Mouse (Mus musculus) cerebellum, postnatal 4 days (tissue): ENCODE measurements around the gene Hoxc9.

Source experiments
- DNase-seq, 2 experiments: peaks; one replicate each; pipeline ENCODE4 v3.0.0; 2022; ENCODE audit warnings: low spot score in 2 of 2, mixed read lengths in 1 of 2

The Hoxc9 gene

GRCm38 (mm10) chr15:102976631-102977422 lies 588 bp downstream of the Hoxc9 start:
- DNase-seq, result no peak

GRCm38 (mm10) chr15:102977423-102977974 lies 1.3 kb downstream of the Hoxc9 start:
- DNase-seq, result no peak

GRCm38 (mm10) chr15:102978615-102979515 lies 2.6 kb downstream of the Hoxc9 start:
- DNase-seq, result no peak

GRCm38 (mm10) chr15:102979936-102980335 lies 3.7 kb downstream of the Hoxc9 start:
- no peak for DNase-seq

GRCm38 (mm10) chr15:102980352-102980751 lies 4.1 kb downstream of the Hoxc9 start:
- DNase-seq, result no peak

GRCm38 (mm10) chr15:102980912-102981311 lies 4.7 kb downstream of the Hoxc9 start:
- no peak for DNase-seq

- no peak for DNase-seq
Measured at GRCm38 (mm10) chr15:102981379-102982288, 5.4 kb downstream of the Hoxc9 start.

GRCm38 (mm10) chr15:102983716-102984115 lies 7.5 kb downstream of the Hoxc9 start:
- no peak for DNase-seq

- no peak for DNase-seq
Measured at GRCm38 (mm10) chr15:102984521-102984920, 8.3 kb downstream of the Hoxc9 start.

GRCm38 (mm10) chr15:102984925-102985324 lies 8.7 kb downstream of the Hoxc9 start:
- DNase-seq, result no peak

GRCm38 (mm10) chr15:102987124-102987833 lies 11.0 kb downstream of the Hoxc9 start:
- DNase-seq, result peak; percentile 89 to 95

GRCm38 (mm10) chr15:102988078-102988477 lies 11.8 kb downstream of the Hoxc9 start:
- DNase-seq, result no peak

GRCm38 (mm10) chr15:102990461-102991397 lies 14.5 kb downstream of the Hoxc9 start, which contains the start of gene Hoxc8:
TSS of gene Hoxc8 (plus strand) at chr15:102990607.
- DNase-seq, result no peak

- no peak for DNase-seq
Measured at GRCm38 (mm10) chr15:102991782-102992181, 15.5 kb downstream of the Hoxc9 start.

GRCm38 (mm10) chr15:102992206-102992605 lies 16.0 kb downstream of the Hoxc9 start:
- no peak for DNase-seq

GRCm38 (mm10) chr15:102992863-102993262 lies 16.6 kb downstream of the Hoxc9 start:
- no peak for DNase-seq

GRCm38 (mm10) chr15:102996548-102996947 lies 20.3 kb downstream of the Hoxc9 start:
- no peak for DNase-seq

- no peak for DNase-seq
Measured at GRCm38 (mm10) chr15:102997431-102997830, 21.2 kb downstream of the Hoxc9 start.

GRCm38 (mm10) chr15:102997939-102998355 lies 21.7 kb downstream of the Hoxc9 start, which contains the start of gene Hoxc6:
TSS of gene Hoxc6 (plus strand) at chr15:102998257.
- DNase-seq, result no peak
